Mouse (Mus musculus) erythroblast, embryonic 14.5 days (primary cell): ENCODE results near the gene Cyfip2.

Experiments used
- GATA1 ChIP-seq: IDR thresholded peaks from 2 replicates; pipeline ENCODE4 v1.6.1; 2012; ENCODE audit warnings: low read length, inconsistent platforms, mixed read lengths
- TAL1 ChIP-seq: IDR thresholded peaks from 3 replicates; pipeline ENCODE4 v1.6.1; 2012; ENCODE audit warnings: low read length, inconsistent platforms, mixed read lengths

DNA sequence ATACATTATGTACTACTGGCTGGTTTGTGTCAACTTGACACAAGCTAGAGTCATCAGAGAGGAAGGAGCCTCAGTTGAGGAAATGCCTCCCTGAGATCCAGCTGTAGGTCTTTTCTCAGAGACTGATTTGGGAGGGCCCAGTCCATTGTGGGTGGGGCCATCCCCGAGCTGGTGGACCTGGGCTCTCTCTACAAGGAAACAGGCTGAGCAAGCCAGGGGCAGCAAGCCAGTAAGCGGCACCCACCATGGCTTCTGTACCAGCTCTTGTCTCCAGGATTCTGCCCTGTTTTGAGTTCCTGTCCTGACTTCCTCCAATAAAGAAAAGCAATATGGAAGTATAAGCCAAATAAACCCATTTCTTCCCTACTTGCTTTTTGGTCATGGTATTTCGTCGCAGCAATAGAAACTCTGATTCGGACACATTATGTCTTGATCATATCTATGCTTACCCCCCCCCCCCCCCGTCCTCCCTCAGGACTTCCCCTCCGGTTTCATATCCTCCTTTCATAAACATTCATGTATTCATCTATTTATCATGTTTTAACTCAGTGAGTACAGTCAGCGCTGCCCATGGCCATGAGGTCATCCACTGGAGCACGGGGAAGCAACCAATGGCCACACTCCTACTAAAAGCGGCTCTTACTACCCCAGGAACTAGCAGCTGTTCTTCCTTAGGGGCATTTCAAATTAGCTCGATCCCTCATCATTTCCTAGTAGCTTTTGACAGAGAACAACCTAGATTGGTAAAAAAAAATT, 47.5 kb downstream of the Cyfip2 start:
- TF ChIP-seq GATA1, result no peak
- TF ChIP-seq TAL1, result no peak
